Mouse (Mus musculus) stomach, postnatal 0 days (tissue): ENCODE data around the gene Ramac. TPM values are rescaled to one million over a fixed set of nuclear protein-coding genes. Genes with fewer than 3 reads are reported as not detected.
A peak's percentile ranks its signal among the peaks of the same experiment; 100 is the strongest.

Experiments
- ATAC-seq: fragments of 200-750 bp; cut with Nextera tagmentation; 2 replicates; pipeline ENCODE4 v1.8.0; 2017; ENCODE audit not compliant: low FRiP score, low TSS enrichment
- DNase-seq: peaks from one replicate; pipeline ENCODE4 v3.0.0-alpha.2; 2016; ENCODE audit warnings: low spot score
- H3K27ac ChIP-seq: fragments of 300-500 bp; sonication (generic); replicated peaks from 2 replicates; pipeline ENCODE4 v1.5.1; 2014; ENCODE audit warnings: mild to moderate bottlenecking, control low read depth
- H3K27me3 ChIP-seq: fragments of 300-500 bp; sonication (generic); 2 replicates; pipeline ENCODE4 v1.6.1; 2014; ENCODE audit warnings: low read length; ENCODE audit not compliant: control insufficient read depth, insufficient read depth
- H3K36me3 ChIP-seq: fragments of 300-500 bp; sonication (generic); 2 replicates; pipeline ENCODE4 v1.6.1; 2014; ENCODE audit warnings: low read length, mixed read lengths; ENCODE audit not compliant: control insufficient read depth, insufficient read depth
- H3K4me1 ChIP-seq: fragments of 300-500 bp; sonication (generic); replicated peaks from 2 replicates; pipeline ENCODE4 v1.6.1; 2014; ENCODE audit warnings: antibody characterized with exemption; ENCODE audit not compliant: control insufficient read depth, insufficient read depth
- H3K4me2 ChIP-seq: fragments of 300-500 bp; sonication (generic); replicated peaks from 2 replicates; pipeline ENCODE4 v1.6.1; 2014; ENCODE audit warnings: low read depth, mild to moderate bottlenecking, control low read depth, moderate library complexity
- H3K4me3 ChIP-seq: fragments of 300-500 bp; sonication (generic); 2 replicates; pipeline ENCODE4 v1.5.1; 2014; ENCODE audit warnings: low read depth, low read length, control low read depth
- H3K9ac ChIP-seq: fragments of 300-500 bp; sonication (generic); 2 replicates; pipeline ENCODE4 v1.6.1; 2014; ENCODE audit warnings: mild to moderate bottlenecking, low read length, control low read depth, mixed read lengths
- H3K9me3 ChIP-seq: fragments of 300-500 bp; sonication (generic); 2 replicates; pipeline ENCODE4 v1.6.1; 2016; ENCODE audit warnings: low read length; ENCODE audit not compliant: control insufficient read depth
- CTCF ChIP-seq: IDR thresholded peaks from 2 replicates; pipeline ENCODE4 v1.5.1; 2016; ENCODE audit warnings: antibody characterized with exemption, low read depth, mild to moderate bottlenecking, moderate library complexity
- EP300 ChIP-seq: optimal IDR thresholded peaks from 2 replicates; pipeline ENCODE3; 2016; ENCODE audit warnings: antibody characterized with exemption
- WGBS: fragments of 180-500 bp; shearing (Covaris S2); extraction: QIAGEN DNeasy Blood & Tissue Kit; methylation state at CpG from one replicate; pipeline ENCODE4 v1.1.7; 2014; 5-methylcytosine and 5-hydroxymethylcytosine counted together
- polyA plus RNA-seq: library from polyadenylated mRNA; unstranded; fragments of >200 nt; fragmentation: Nextera tagmentation; extraction: Ambion mirVana; gene quantifications from 2 replicates; pipeline ENCODE4 v1.2.1, GENCODE M21; 2015

Gene Ramac
- polyA plus RNA-seq, 1 experiment from 2014 or later, result 134 TPM

- Histone ChIP-seq H3K4me3 (peak within 1 kb of the TSS; percentile 55), H3K9ac (peak within 1 kb of the TSS; percentile 65), H3K27me3 (no peaks in the 10 kb centered on the region), H3K36me3 (0 out of 2 replicates have a peak, but pooled peaks cover 3% of the 10 kb centered on the region), H3K4me2 (peak within 1 kb of the TSS; percentile 83), H3K4me1 (no peaks in the 10 kb centered on the region), H3K9me3 (no peaks in the 10 kb centered on the region), H3K27ac (peak within 1 kb of the TSS; percentile 97)
- ATAC-seq (peak; percentile 96), DNase-seq (peak; percentile 89)
- WGBS, result under 1% methylated on average over 38 of the region's 38 CpGs
- no peak for TF ChIP-seq EP300
- peak; percentile 79 for TF ChIP-seq CTCF
Observed at GRCm38 (mm10) chr7:81789095-81789757, 26.5 kb downstream of the Ramac start, which contains the start of gene 3110040N11Rik. Gene 3110040N11Rik (minus strand): TSS chr7:81789478.

GRCm38 (mm10) chr7:81806067-81806466 is 43.3 kb downstream of the Ramac start:
- Histone ChIP-seq H3K36me3 (no peaks in the 10 kb centered on the region), H3K4me3 (no peak overlapping the region), H3K27me3 (no peaks in the 10 kb centered on the region), H3K9me3 (no peaks in the 10 kb centered on the region), H3K4me1 (no peaks in the 10 kb centered on the region), H3K9ac (no peak overlapping the region), H3K4me2 (no peak overlapping the region), H3K27ac (no peak overlapping the region)
- no peak for TF ChIP-seq CTCF
- TF ChIP-seq EP300, result no peak
- 84% methylated on average over 5 of the region's 5 CpGs for WGBS
- no peak for DNase-seq
- 0 out of 2 replicates have a peak, but pooled peaks have one; percentile 35 for ATAC-seq

Other genes starting within 250 kb of the Ramac start
- gene Fsd2, start 196.0 kb upstream of the Ramac start, polyA plus RNA-seq, result 0.06 and 0.11 TPM in 2 replicates
- gene Whamm, start 191.7 kb upstream of the Ramac start, polyA plus RNA-seq, result 3.5 and 3.8 TPM in 2 replicates
- 47.4 and 48.4 TPM in 2 replicates for gene Homer2, start 55.4 kb upstream of the Ramac start, polyA plus RNA-seq
- 46.2 and 46.7 TPM in 2 replicates for gene 3110040N11Rik, start 26.6 kb downstream of the Ramac start, polyA plus RNA-seq
- gene Btbd1, start 66.5 kb downstream of the Ramac start, polyA plus RNA-seq, result 37.9 and 40.6 TPM in 2 replicates
- not detected in 2 replicates for gene Gm10160, start 92.9 kb downstream of the Ramac start, polyA plus RNA-seq
- gene Tm6sf1, start 96.1 kb downstream of the Ramac start, polyA plus RNA-seq, result 5.2 and 5.5 TPM in 2 replicates
- 6.6 and 7.1 TPM in 2 replicates for gene Hdgfl3, start 171.5 kb downstream of the Ramac start, polyA plus RNA-seq
- 0.83 and 0.87 TPM in 2 replicates for gene Bnc1, start 229.4 kb downstream of the Ramac start, polyA plus RNA-seq